In the genomic region with DNA sequence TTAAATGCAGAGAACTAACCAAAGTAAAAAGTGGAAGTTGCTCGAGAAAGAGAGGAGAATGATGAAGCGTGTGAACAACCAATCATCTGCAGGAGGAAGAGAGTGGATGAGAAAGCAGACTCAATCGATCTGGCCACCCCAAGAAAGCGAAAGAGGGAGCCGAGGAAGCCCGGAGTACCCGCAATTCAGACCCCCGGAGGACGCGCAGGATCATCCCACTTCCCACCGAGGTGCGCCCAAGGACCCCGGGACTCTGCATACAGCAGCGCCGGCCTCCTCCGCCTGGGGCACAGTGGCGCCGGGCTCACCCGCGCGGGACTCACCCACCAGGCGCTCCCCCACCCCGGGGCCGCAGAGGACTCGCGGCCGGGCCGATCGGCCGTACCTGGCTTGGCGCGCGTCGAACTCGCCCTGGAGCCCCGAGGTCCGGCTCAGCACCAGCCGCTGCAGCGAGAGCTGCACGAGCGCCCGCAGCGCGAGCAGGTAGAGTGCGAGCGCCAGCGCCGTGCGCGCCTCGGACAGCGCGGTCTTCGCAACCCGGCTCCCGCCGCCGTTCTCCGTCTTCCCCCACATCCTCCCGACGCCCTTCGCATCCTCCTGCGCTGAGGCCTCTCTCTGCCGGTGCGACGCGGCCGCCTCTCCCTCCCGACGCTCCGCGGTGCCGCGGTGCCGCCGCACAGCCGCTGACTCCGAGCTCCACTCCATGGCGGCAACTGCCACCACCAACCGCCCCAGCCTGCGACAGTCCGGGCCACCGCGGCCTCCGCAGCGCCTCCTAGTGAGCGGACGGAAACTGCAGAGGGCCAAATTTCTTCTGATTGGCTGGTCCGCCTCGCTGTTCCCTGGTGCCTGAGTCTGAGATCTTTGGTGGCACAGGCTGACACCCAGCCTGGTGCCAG, we compare ENCODE assay signal across 8 mouse cellular contexts. TPM values are rescaled to one million over a fixed set of nuclear protein-coding genes. Genes with fewer than 3 reads are reported as not detected.
DNase-seq lines count a peak whose midpoint lies in the region; ATAC-seq and TF ChIP-seq lines count a peak whose summit lies in the region.

Gene Ermp1, minus strand, starts transcription at position 765 of the 899 bp plus-strand sequence.

- peak within 1 kb of the TSS; percentile 88 for H3K9ac ChIP-seq in heart, embryonic 15.5 days
- peak within 1 kb of the TSS; percentile 72 for H3K9ac ChIP-seq in liver, embryonic 14.5 days (replicated peaks)
- H3K9ac ChIP-seq in neural tube, embryonic 11.5 days (ENCODE audit: low read length): peak within 1 kb of the TSS; percentile 87
- H3K9ac ChIP-seq in stomach, postnatal 0 days (ENCODE audit: low read length): peak within 1 kb of the TSS; percentile 90

- peak within 1 kb of the TSS; percentile 89 for H3K4me3 ChIP-seq in forebrain, embryonic 10.5 days
- peak within 1 kb of the TSS; percentile 95 for H3K4me3 ChIP-seq in heart, embryonic 15.5 days
- peak within 1 kb of the TSS; percentile 76 to 77 for H3K4me3 ChIP-seq in liver, embryonic 14.5 days (ENCODE audit: insufficient read depth in 1 of 2, low read depth in 2 of 2, low read length in 2 of 2)
- peak within 1 kb of the TSS; percentile 70 for H3K4me3 ChIP-seq in neural tube, embryonic 11.5 days (ENCODE audit: low read depth, low read length)
- H3K4me3 ChIP-seq in stomach, postnatal 0 days (ENCODE audit: low read depth, low read length): peak within 1 kb of the TSS; percentile 95

- peak within 1 kb of the TSS; percentile 93 for H3K4me2 ChIP-seq in heart, embryonic 15.5 days
- H3K4me2 ChIP-seq in liver, embryonic 14.5 days (ENCODE audit: low read depth): peak within 1 kb of the TSS; percentile 70
- peak within 1 kb of the TSS; percentile 52 for H3K4me2 ChIP-seq in neural tube, embryonic 11.5 days (ENCODE audit: low read depth)
- peak within 1 kb of the TSS; percentile 52 for H3K4me2 ChIP-seq in stomach, postnatal 0 days (replicated peaks; ENCODE audit: low read depth)

- ATAC-seq in CD4-positive, CD25-positive, alpha-beta regulatory T cell, adult 4 months: peak; percentile 94
- ATAC-seq in heart, embryonic 15.5 days (replicated peaks; ENCODE audit: insufficient number of reproducible peaks, insufficient read depth, low FRiP score, low read depth): peak; percentile 91
- peak; percentile 86 for ATAC-seq in liver, embryonic 14.5 days (ENCODE audit: insufficient read depth)
- ATAC-seq in neural tube, embryonic 11.5 days (ENCODE audit: insufficient read depth, low FRiP score, low TSS enrichment): peak; percentile 92
- peak; percentile 94 for ATAC-seq in stomach, postnatal 0 days (ENCODE audit: low FRiP score, low TSS enrichment)

- peak within 1 kb of the TSS; percentile 94 for H3K27ac ChIP-seq in forebrain, embryonic 10.5 days
- H3K27ac ChIP-seq in heart, embryonic 15.5 days: peak within 1 kb of the TSS; percentile 82
- peak within 1 kb of the TSS; percentile 52 for H3K27ac ChIP-seq in liver, embryonic 14.5 days
- H3K27ac ChIP-seq in neural tube, embryonic 11.5 days (ENCODE audit: low read depth, low read length): peak within 1 kb of the TSS; percentile 77
- peak within 1 kb of the TSS; percentile 94 for H3K27ac ChIP-seq in stomach, postnatal 0 days (replicated peaks)

- peak; percentile 98 for TF ChIP-seq CTCF in liver, embryonic 14.5 days (IDR thresholded peaks at IDR 0.05; ENCODE audit: low read depth)
- peak; percentile 98 for TF ChIP-seq CTCF in stomach, postnatal 0 days (IDR thresholded peaks at IDR 0.05; ENCODE audit: low read depth)

- no peaks in the 10 kb centered on the region for H3K9me3 ChIP-seq in forebrain, embryonic 10.5 days
- no peaks in the 10 kb centered on the region for H3K9me3 ChIP-seq in heart, embryonic 15.5 days (replicated peaks)
- no peaks in the 10 kb centered on the region for H3K9me3 ChIP-seq in liver, embryonic 14.5 days (ENCODE audit: control insufficient read depth, low read length)
- no peaks in the 10 kb centered on the region for H3K9me3 ChIP-seq in neural tube, embryonic 11.5 days (ENCODE audit: control insufficient read depth, low read length)
- H3K9me3 ChIP-seq in stomach, postnatal 0 days (ENCODE audit: control insufficient read depth, low read length): no peaks in the 10 kb centered on the region

- H3K36me3 ChIP-seq in forebrain, embryonic 10.5 days (replicated peaks): peaks cover 24% of the 10 kb centered on the region
- H3K36me3 ChIP-seq in heart, embryonic 15.5 days: no peaks in the 10 kb centered on the region; the same call in 1 of the 2 replicates
- H3K36me3 ChIP-seq in liver, embryonic 14.5 days (replicated peaks; ENCODE audit: control insufficient read depth, insufficient read depth, low read depth): peaks cover 9% of the 10 kb centered on the region
- peaks cover 2% of the 10 kb centered on the region; the same call in 1 of the 2 replicates for H3K36me3 ChIP-seq in neural tube, embryonic 11.5 days (ENCODE audit: control insufficient read depth, insufficient read depth, low read length)
- no peaks in the 10 kb centered on the region for H3K36me3 ChIP-seq in stomach, postnatal 0 days (ENCODE audit: control insufficient read depth, insufficient read depth, low read length)

- H3K4me1 ChIP-seq in forebrain, embryonic 10.5 days: peaks cover 4% of the 10 kb centered on the region
- peaks cover 3% of the 10 kb centered on the region; the same call in 1 of the 2 replicates for H3K4me1 ChIP-seq in heart, embryonic 15.5 days (replicated peaks)
- peaks cover 20 to 26% of the 10 kb centered on the region in 2 experiments for H3K4me1 ChIP-seq in liver, embryonic 14.5 days (replicated peaks; ENCODE audit: control insufficient read depth in 2 of 2, insufficient read depth in 2 of 2, low read length in 1 of 2)
- no peaks in the 10 kb centered on the region for H3K4me1 ChIP-seq in neural tube, embryonic 11.5 days (ENCODE audit: control insufficient read depth, insufficient read depth, low read length)
- H3K4me1 ChIP-seq in stomach, postnatal 0 days (replicated peaks; ENCODE audit: control insufficient read depth, insufficient read depth): no peaks in the 10 kb centered on the region

- WGBS in forebrain, embryonic 10.5 days: under 1% methylated on average over 90 of the region's 90 CpGs
- WGBS in heart, embryonic 15.5 days: under 1% methylated on average over 89 of the region's 90 CpGs
- WGBS in liver, embryonic 14.5 days (ENCODE audit: insufficient replicate concordance): under 1% methylated on average over 88 of the region's 90 CpGs
- under 1% methylated on average over 66 of the region's 90 CpGs for WGBS in neural tube, embryonic 11.5 days
- WGBS in stomach, postnatal 0 days: under 1% methylated on average over 77 of the region's 90 CpGs

- H3K27me3 ChIP-seq in forebrain, embryonic 10.5 days (ENCODE audit: poor library complexity, severe bottlenecking): no peaks in the 10 kb centered on the region
- 0 out of 2 replicates have a peak, but pooled peaks cover 13% of the 10 kb centered on the region for H3K27me3 ChIP-seq in heart, embryonic 15.5 days
- no peaks in the 10 kb centered on the region for H3K27me3 ChIP-seq in liver, embryonic 14.5 days (ENCODE audit: control insufficient read depth, insufficient read depth, low read length)
- H3K27me3 ChIP-seq in neural tube, embryonic 11.5 days (ENCODE audit: control insufficient read depth, insufficient read depth, low read length): no peaks in the 10 kb centered on the region
- no peaks in the 10 kb centered on the region for H3K27me3 ChIP-seq in stomach, postnatal 0 days (ENCODE audit: control insufficient read depth, insufficient read depth, low read length)

- TF ChIP-seq EP300 in liver, embryonic 14.5 days (IDR thresholded peaks at IDR 0.05; ENCODE audit: low read depth): peak; percentile 31; the same call in 1 of the 2 replicates
- TF ChIP-seq EP300 in stomach, postnatal 0 days (optimal IDR thresholded peaks at IDR 0.05): no peak

- DNase-seq in c-Kit-negative CD71-positive TER-119-positive erythroid progenitor cells, embryonic 14.5 days (ENCODE audit: low read depth, low spot score): peak; percentile 92
- peak; percentile 95 for DNase-seq in forebrain, embryonic 10.5 days (ENCODE audit: extremely low spot score, low spot score)
- DNase-seq in kidney, postnatal 25 days: peak; percentile 96
- peak; percentile 78 to 84 (median 78) for DNase-seq in liver, embryonic 14.5 days (ENCODE audit: low read depth in 3 of 3, low spot score in 3 of 3)
- peak; percentile 93 for DNase-seq in neural tube, embryonic 11.5 days (ENCODE audit: low spot score)
- DNase-seq in stomach, postnatal 0 days (ENCODE audit: low spot score): peak; percentile 96

RNA-seq across cellular contexts. Expression of gene Ermp1, which starts in this region (rescaled TPM):
- 10 to 100 TPM; 11.8 to 15.7 TPM for polyA plus RNA-seq in CD4-positive, CD25-positive, alpha-beta regulatory T cell, adult 4 months (2017; shearing (Covaris generic))
- polyA plus RNA-seq in forebrain, embryonic 10.5 days (2016; fragmentation: Nextera tagmentation; extraction: Ambion mirVana): 17.1 and 17.6 TPM in 2 replicates
- 6.3 and 9.1 TPM in 2 replicates for polyA plus RNA-seq in heart, embryonic 15.5 days (2015; fragmentation: Nextera tagmentation; extraction: Ambion mirVana)
- polyA plus RNA-seq in liver, embryonic 14.5 days (2012; rRNA removed): 5.9 and 6.8 TPM in 2 replicates
- polyA plus RNA-seq in liver, embryonic 14.5 days (2014; fragmentation: Nextera tagmentation; extraction: Ambion mirVana): 7.2 and 8.6 TPM in 2 replicates
- polyA plus RNA-seq in neural tube, embryonic 11.5 days (2014; fragmentation: Nextera tagmentation; extraction: Ambion mirVana): 12.0 and 13.7 TPM in 2 replicates
- 19.9 and 23.0 TPM in 2 replicates for polyA plus RNA-seq in stomach, postnatal 0 days (2015; fragmentation: Nextera tagmentation; extraction: Ambion mirVana)

Comparison
In these comparisons a context has a peak if more than half of its experiments do, and no peak if none do; other contexts are left out.
1. Peak in every context shown above with its lines: DNase-seq, ATAC-seq, H3K4me3 ChIP-seq and H3K27ac ChIP-seq.